Mouse (Mus musculus) liver, embryonic 16.5 days (tissue): Measurements from ENCODE around the gene Alkbh8. TPM values are rescaled to one million over a fixed set of nuclear protein-coding genes. Genes with fewer than 3 reads are reported as not detected.
"Not testable (repeated sequence)": the region's sequence is repeated elsewhere in the genome, so short reads cannot be mapped to it uniquely, and the experiment has no call there.

Experiments
- ATAC-seq: fragments of 200-750 bp; cut with Nextera tagmentation; 2 replicates; pipeline ENCODE4 v1.8.0; 2017; ENCODE audit warnings: low read depth, mild to moderate bottlenecking, moderate number of reproducible peaks, moderate library complexity
- H3K27ac ChIP-seq: fragments of 300-500 bp; sonication (generic); 2 replicates; pipeline ENCODE4 v1.5.1; 2014; ENCODE audit warnings: mild to moderate bottlenecking, low read length
- H3K27me3 ChIP-seq: fragments of 300-500 bp; sonication (generic); 2 replicates; pipeline ENCODE4 v1.6.1; 2014; ENCODE audit warnings: low read depth, low read length, mixed read lengths; ENCODE audit not compliant: control insufficient read depth, insufficient read depth
- H3K36me3 ChIP-seq: fragments of 300-500 bp; sonication (generic); 2 replicates; pipeline ENCODE4 v1.6.1; 2014; ENCODE audit warnings: mild to moderate bottlenecking; ENCODE audit not compliant: control insufficient read depth, insufficient read depth
- H3K4me1 ChIP-seq: fragments of 300-500 bp; sonication (generic); 2 replicates; pipeline ENCODE4 v1.6.1; 2014; ENCODE audit warnings: low read depth, low read length, mixed read lengths; ENCODE audit not compliant: control insufficient read depth
- H3K4me2 ChIP-seq: fragments of 300-500 bp; sonication (generic); 2 replicates; pipeline ENCODE4 v1.6.1; 2014; ENCODE audit warnings: low read depth, low read length, mixed read lengths
- H3K4me3 ChIP-seq: fragments of 300-500 bp; sonication (generic); 2 replicates; pipeline ENCODE4 v1.5.1; 2014; ENCODE audit warnings: low read depth, mild to moderate bottlenecking, low read length
- H3K9ac ChIP-seq: fragments of 300-500 bp; sonication (generic); 2 replicates; pipeline ENCODE4 v1.6.1; 2014; ENCODE audit warnings: low read depth, low read length
- H3K9me3 ChIP-seq: fragments of 300-500 bp; sonication (generic); replicated peaks from 2 replicates; pipeline ENCODE4 v1.6.1; 2016; ENCODE audit warnings: low read length; ENCODE audit not compliant: control insufficient read depth
- WGBS: fragments of 180-500 bp; shearing (Covaris S2); extraction: QIAGEN DNeasy Blood & Tissue Kit; methylation state at CpG from one replicate; pipeline ENCODE4 v1.1.7; 2014; ENCODE audit not compliant: insufficient replicate concordance; 5-methylcytosine and 5-hydroxymethylcytosine counted together
- polyA plus RNA-seq: library from polyadenylated mRNA; unstranded; fragments of >200 nt; fragmentation: Nextera tagmentation; extraction: Ambion mirVana; gene quantifications from 2 replicates; pipeline ENCODE4 v1.2.1, GENCODE M21; 2015

Gene Alkbh8
- polyA plus RNA-seq, 1 experiment from 2014 or later: 14.9 TPM

DNA sequence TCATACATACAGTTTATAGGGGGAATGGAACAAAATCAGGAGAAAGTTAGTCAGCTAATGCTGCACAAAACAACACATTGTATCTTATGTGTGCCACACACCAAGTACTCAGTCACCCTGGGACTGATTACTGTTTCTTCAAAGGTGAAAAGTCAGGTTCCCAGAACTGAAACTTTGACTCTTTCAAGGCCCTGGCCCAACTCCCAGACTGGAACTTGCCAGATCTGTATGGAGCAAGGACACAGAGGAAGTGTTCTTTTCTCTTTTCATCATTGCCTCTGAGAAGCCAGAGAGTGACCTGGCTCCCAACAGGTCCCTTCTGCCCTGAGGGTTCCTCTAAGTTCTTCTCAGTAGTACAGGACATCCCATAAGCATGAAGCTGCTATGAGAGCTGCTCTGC lies 10.2 kb downstream of the Alkbh8 start:
- 0 out of 2 replicates have a peak overlapping the region, but pooled peaks have one; percentile 50 for H3K9ac ChIP-seq
- peak overlapping the region; percentile 88 for H3K27ac ChIP-seq
- H3K27me3 ChIP-seq: no peaks in the 10 kb centered on the region
- no peaks in the 10 kb centered on the region for H3K9me3 ChIP-seq
- peaks cover 15% of the 10 kb centered on the region for H3K4me1 ChIP-seq
- H3K4me2 ChIP-seq: 0 out of 2 replicates have a peak overlapping the region, but pooled peaks have one; percentile 9
- ATAC-seq: no peak
- no peak overlapping the region for H3K4me3 ChIP-seq
- peaks cover 25% of the 10 kb centered on the region for H3K36me3 ChIP-seq

DNA sequence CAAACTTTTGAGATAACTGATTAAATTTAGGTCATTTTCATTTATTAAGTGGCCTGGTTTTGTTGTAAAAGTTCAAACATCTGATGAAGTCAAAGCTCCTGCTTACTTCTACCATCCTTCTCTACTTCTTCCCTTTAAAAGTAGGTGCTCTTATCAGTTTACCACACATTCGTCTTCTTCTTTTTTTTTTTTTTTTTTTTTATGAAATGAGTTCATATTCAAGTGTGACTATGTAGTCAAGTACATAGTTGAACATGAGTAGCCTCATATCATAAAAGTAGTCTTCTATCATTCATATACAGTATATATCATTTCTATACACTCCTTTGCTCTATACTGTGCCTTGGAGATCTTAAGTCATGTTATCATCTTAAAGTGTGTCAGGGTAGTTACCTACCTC lies 11.0 kb downstream of the Alkbh8 start:
- Histone ChIP-seq H3K36me3 (peaks cover 29% of the 10 kb centered on the region), H3K4me1 (peaks cover 15% of the 10 kb centered on the region), H3K27me3 (no peaks in the 10 kb centered on the region), H3K4me3 (no peak overlapping the region), H3K9ac (no peak overlapping the region), H3K4me2 (0 out of 2 replicates have a peak overlapping the region, but pooled peaks have one; percentile 17), H3K9me3 (no peaks in the 10 kb centered on the region), H3K27ac (peak overlapping the region; percentile 73)
- WGBS: 24% methylated on average over 1 of the region's 1 CpGs
- ATAC-seq: peak; percentile 75

DNA sequence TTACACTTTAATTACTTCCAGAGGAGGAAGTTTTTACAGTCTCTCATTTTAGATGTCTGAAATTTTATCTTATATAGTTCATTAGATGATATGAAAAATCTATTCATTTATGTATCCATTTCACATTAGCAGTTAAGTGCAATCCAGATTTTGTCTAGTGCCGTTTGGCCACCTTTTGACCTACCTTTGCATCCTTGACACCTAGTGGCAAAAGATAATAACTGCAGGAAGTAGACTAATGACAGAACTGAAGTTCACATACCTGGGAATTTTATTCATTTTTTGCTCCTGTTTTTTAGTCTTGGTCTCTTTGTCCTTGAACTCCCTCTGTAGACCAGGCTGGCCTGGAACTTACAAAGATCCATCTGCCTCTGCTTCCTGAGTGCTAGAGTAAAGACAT lies 15.1 kb downstream of the Alkbh8 start:
- 67% methylated on average over 1 of the region's 1 CpGs for WGBS
- Histone ChIP-seq H3K4me3 (no peak overlapping the region), H3K36me3 (peaks cover 29% of the 10 kb centered on the region)

DNA sequence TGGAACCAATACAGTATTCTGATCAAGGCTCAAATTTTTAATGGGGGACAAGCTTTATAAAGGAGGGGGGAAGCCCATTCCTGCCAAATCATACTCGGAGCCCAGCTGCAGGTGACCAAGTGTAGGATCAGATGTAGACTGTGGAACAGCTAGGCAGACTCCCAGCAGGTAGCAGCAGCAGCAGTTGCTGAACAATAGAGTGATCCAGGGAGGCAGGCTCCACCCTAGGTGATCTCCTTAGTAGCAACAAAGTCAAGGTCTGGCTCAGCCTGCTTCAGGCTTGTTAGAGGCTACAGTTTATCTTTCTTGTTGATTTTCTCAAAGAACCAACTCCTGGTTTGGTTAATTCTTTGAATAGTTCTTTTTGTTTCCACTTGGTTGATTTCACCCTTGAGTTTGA lies 41.4 kb downstream of the Alkbh8 start:
- not testable (repeated sequence) for ATAC-seq, H3K27ac ChIP-seq, H3K4me3 ChIP-seq, H3K9ac ChIP-seq, H3K36me3 ChIP-seq, H3K4me2 ChIP-seq, H3K27me3 ChIP-seq, H3K9me3 ChIP-seq, H3K4me1 ChIP-seq
- 48% methylated on average over 1 of the region's 1 CpGs for WGBS

More for the DNA sequence above, 15.1 kb downstream of the Alkbh8 start:
- H3K27me3 ChIP-seq: no peaks in the 10 kb centered on the region
- no peak overlapping the region for H3K27ac ChIP-seq
- ATAC-seq: no peak
- H3K9ac ChIP-seq: no peak overlapping the region
- H3K4me1 ChIP-seq: peaks cover 13% of the 10 kb centered on the region
- H3K9me3 ChIP-seq: no peaks in the 10 kb centered on the region
- H3K4me2 ChIP-seq: no peak overlapping the region

DNA sequence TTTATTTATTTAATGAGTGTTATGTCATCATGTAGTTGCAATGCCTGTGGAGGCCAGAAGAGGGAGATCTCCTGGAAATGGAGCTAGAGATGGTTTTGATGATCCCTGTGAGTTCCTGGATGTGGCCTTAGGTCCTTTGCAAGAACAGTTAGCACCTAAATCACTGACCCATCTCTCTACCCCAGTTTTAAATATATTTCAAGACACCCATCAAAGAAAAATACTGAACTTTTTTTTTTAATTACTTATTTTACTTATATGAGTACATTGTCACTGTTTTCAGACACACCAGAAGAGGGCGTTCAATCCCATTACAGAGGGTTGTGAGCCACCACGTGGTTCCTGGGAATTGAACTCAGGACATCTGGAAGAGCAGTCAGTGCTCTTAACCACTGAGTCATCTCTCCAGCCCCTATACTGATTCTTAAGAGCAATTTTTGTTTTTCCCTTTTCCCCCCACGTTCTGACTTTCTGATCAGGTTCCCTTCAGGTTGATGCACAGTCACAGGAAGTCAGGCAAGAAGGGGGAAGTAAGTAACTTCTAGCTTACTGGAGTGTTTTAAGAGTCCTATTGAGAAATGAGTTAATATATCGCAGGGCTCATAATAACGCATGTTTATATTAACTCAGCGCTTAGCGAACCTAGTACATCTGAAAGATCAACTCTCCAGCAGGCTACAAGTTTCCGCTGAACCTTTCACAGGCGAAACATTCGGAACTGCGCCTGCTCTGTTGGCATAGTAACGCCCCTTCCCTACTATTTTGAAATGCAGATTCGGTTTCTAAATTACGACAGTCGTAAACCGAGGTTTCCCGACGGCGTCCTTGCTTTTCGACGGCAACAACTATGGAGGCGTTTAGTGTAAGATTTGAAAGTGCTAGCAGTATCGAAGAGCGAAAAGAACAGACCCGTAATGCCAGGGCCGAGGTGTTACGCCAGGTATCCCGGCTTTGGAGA lies 68.6 kb downstream of the Alkbh8 start, which contains the start of gene Cwf19l2:
Cwf19l2 (plus strand) TSS at position 342 of the 958 bp plus-strand sequence.
- under 1% methylated on average over 28 of the region's 28 CpGs for WGBS
- H3K9ac ChIP-seq: peak within 1 kb of the TSS; percentile 70
- H3K27me3 ChIP-seq: no peaks in the 10 kb centered on the region
- H3K4me3 ChIP-seq: peak within 1 kb of the TSS; percentile 73
- no peaks in the 10 kb centered on the region for H3K36me3 ChIP-seq
- no peaks in the 10 kb centered on the region; the same call in 1 of the 2 replicates for H3K4me1 ChIP-seq
- peak within 1 kb of the TSS; percentile 75 for H3K27ac ChIP-seq
- peak; percentile 85 for ATAC-seq
- peak within 1 kb of the TSS; percentile 68 for H3K4me2 ChIP-seq
- H3K9me3 ChIP-seq: no peaks in the 10 kb centered on the region

DNA sequence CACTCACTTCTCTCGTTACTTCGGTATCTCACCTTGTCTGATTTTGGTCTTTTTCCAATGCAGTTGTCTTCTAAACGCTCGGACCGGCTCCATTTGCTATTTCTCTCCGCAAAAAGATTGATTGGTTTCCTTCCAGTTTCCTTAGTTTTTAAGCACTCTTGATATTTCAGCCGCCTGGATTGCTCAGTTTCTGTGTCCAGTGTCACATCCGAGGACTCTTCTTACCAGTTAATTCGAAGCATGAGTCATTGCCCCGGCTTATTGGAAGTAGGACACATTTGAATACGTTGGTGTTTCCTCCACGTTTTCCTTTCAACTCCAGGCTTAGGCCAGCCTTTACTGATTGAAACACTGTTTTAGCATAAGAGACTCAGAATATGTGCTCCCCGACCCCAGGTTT lies 69.4 kb downstream of the Alkbh8 start:
- ATAC-seq: no peak
- H3K27ac ChIP-seq: peak overlapping the region; percentile 75; the same call in 1 of the 2 replicates
- WGBS: under 1% methylated on average over 13 of the region's 13 CpGs

DNA sequence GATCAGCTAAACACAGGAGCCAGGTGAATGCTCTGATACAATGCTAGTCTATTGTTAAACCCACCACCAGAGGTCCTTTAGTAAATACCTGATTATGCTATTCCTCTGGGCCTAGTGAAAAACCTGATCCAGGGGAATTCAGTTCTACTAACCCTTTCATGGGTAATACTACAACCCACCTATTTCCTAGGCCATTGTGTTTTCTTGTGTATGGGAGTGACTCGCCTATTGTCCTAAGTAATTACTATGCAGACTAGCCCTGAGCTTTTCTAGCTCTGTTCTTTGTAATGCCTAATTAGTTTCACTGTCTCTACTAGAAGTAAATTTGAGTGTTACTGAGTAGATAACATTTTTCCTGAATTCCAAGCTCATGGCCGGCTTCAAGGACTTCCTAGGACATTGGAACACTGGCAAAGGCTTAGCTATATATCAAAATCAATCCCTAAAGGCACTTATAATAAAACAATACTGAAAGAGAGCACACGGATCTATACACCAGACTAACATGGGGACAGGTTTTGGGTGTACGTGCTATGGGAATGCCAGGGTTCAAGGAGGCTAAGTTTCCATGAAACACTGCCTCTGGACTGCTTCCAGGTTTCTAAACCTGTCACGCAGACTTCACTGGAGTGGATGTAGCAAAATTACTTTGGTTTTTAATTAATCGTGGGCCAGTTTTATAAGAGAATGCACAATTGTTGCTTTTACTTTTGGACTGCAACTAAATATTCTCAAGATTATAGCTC lies 104.8 kb downstream of the Alkbh8 start:
- not testable (repeated sequence) for H3K9ac ChIP-seq, ATAC-seq, H3K4me2 ChIP-seq, H3K27me3 ChIP-seq, H3K9me3 ChIP-seq, H3K27ac ChIP-seq, H3K4me1 ChIP-seq, H3K4me3 ChIP-seq, H3K36me3 ChIP-seq
- WGBS: 71% methylated on average over 6 of the region's 6 CpGs

More for the DNA sequence above, 69.4 kb downstream of the Alkbh8 start:
- Histone ChIP-seq H3K9me3 (no peaks in the 10 kb centered on the region), H3K4me1 (no peaks in the 10 kb centered on the region; the same call in 1 of the 2 replicates), H3K4me3 (peak overlapping the region; percentile 73), H3K36me3 (no peaks in the 10 kb centered on the region), H3K9ac (peak overlapping the region; percentile 70), H3K27me3 (no peaks in the 10 kb centered on the region), H3K4me2 (peak overlapping the region; percentile 68)
